Mouse (Mus musculus) heart, postnatal 4 days (tissue): ENCODE data around the gene Ano6. TPM values are rescaled to one million over a fixed set of nuclear protein-coding genes. Genes with fewer than 3 reads are reported as not detected.

Source experiments
- DNase-seq: peaks from one replicate; pipeline ENCODE4 v3.0.0; 2021
- total RNA-seq, 2 experiments: library from RNA; stranded (reverse); gene quantifications; 2 replicates each; pipeline ENCODE4 v1.2.3; 2021

The Ano6 gene
- total RNA-seq = 10 to 100 TPM; 43.2 to 46.6 TPM

DNA sequence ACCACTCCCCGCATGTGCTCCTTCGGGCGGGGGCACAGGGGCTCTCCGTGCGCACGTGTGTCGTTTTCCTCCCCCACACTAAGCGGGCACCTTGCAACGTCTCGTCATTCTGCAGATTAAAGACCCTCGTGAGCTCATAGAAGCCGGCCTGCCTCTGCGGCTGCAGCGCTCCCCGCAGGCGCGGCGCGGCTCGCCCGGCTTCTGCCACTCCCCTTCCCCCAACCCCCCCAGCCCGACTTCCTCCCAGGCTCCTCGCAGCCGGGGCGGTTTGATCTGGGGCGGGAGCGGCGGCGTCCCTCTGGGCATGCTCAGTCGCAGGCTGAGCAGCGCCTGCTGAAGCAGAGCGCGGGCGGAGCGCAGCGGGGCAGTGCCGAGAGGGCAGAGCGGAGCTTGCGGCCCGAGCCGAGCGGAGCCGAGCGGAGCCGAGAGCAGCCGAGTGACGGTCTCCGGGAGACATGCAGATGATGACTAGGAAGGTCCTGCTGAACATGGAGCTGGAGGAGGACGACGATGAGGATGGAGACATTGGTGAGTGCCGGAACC lies at the start of gene Ano6:
Ano6 (plus strand) TSS at position 315 of the 543 bp plus-strand sequence.
- peak; percentile 93 for DNase-seq

- DNase-seq = no peak
Measured at GRCm38 (mm10) chr15:95742955-95743354, 47.7 kb upstream of the Ano6 start.

GRCm38 (mm10) chr15:95743856-95744255 lies 46.8 kb upstream of the Ano6 start:
- no peak for DNase-seq

- no peak for DNase-seq
Measured at GRCm38 (mm10) chr15:95745346-95746106, 45.1 kb upstream of the Ano6 start.

GRCm38 (mm10) chr15:95746513-95746912 lies 44.1 kb upstream of the Ano6 start:
- DNase-seq = no peak

DNA sequence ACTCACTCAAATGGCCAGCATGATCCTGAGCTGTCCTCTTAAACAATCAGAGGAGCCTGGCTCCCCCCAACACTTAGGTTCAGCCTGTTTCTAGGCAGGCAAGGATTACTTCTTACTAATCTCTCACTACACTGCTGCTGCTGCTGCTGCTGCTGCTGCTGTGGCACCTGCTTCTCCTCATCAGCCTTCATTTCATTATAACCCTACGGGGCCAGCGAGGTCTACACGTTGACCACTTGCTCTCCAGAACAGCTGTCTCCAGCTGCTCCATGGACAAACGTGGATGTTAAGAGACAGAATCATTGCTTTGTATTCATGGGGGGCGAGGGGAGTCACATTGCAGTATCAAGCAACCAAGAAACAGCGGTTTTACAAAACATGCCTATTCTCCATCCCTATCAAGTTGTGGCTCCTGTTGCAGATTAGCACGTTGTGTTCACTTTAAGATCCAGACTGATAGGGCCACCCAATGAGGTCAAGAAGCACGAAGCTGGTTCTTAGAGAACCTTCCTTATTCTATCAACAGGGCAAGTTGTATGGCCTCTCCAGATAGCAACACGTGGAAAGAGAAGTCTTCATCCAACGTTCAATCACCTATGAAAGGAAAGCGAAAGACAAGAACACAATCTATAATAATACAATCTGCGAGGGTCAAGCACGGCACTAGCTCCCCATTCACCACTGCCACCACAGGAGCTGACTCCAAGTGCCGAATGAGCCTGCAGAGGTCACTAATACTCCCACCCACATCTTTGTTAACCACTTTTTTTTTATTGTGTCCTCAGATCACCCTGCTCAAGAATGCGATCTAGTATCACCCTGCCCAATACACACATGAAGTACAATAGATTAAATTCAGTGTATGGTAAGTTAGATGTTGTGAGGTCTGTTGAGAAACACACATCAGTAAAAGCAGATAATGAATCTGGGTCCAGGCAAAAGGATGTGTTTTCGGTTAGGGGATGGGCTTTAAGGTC lies 43.4 kb upstream of the Ano6 start:
- DNase-seq = no peak

GRCm38 (mm10) chr15:95749216-95749615 lies 41.4 kb upstream of the Ano6 start:
- no peak for DNase-seq

- DNase-seq = no peak
Measured at GRCm38 (mm10) chr15:95750038-95750437, 40.6 kb upstream of the Ano6 start.

GRCm38 (mm10) chr15:95751832-95752676 lies 38.6 kb upstream of the Ano6 start:
- no peak for DNase-seq

GRCm38 (mm10) chr15:95752677-95753019 lies 38.0 kb upstream of the Ano6 start:
- DNase-seq = no peak

DNA sequence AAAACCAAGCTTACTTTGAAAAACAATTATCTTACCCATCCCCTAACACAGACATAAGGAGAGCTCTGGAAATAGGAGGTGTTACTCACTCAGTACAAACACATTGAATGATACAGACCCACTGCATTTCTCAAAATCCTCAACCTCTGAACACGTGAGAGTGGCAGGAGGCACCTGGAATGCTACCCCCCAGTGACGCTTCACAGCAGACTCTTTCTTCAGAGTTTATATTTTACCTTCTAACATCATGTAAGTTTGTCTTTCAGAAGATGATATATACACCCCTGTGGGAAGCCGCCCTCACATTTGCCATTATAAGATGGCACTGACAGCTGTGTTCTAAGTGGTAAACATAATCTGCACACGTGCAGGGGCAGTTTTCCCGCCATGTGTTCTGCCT lies 37.6 kb upstream of the Ano6 start:
- no peak for DNase-seq

DNA sequence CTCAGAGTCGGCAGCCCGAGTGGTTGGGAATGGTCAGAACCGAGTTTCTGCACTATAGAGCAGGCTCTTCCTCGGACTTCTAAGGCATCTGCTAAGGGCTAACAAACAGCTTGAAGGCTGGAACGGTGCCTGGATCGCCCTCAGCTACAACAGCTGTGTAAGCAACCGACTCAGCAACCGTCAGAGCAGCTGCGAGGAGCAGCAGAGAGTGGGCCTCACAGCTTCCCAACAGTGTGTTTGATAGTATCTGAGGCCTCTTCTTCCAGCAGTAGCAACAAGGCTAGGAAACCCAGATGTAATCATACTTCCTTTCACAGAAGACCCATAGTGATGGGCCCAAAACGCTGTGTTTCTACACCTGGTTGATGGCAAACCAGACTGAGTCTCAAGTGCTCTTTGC lies 33.5 kb upstream of the Ano6 start:
- peak; percentile 80 for DNase-seq

- no peak for DNase-seq
Measured at GRCm38 (mm10) chr15:95758069-95758468, 32.6 kb upstream of the Ano6 start.

GRCm38 (mm10) chr15:95758696-95759434 lies 31.8 kb upstream of the Ano6 start:
- no peak for DNase-seq

DNA sequence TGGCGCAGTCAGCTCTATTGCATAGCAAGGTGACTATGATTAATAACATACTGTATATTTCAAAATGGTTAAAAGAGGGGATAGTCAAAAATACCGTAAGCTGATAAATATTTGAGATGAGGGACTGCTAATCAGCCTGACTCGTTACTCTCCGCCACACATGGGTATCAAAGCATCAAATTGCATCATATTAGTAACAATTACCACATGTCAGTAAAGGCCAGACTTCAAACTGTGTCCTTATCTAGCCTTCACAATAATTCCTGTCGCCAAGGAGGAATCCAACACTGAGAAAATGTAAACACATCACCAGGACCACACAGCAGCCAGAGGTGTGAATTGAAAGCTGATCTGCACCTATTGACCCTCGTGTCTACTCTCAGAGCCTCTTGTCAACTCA lies 30.8 kb upstream of the Ano6 start:
- no peak for DNase-seq

- DNase-seq = no peak
Measured at GRCm38 (mm10) chr15:95761420-95761819, 29.2 kb upstream of the Ano6 start.

GRCm38 (mm10) chr15:95762661-95763303 lies 27.9 kb upstream of the Ano6 start:
- DNase-seq = peak; percentile 89

GRCm38 (mm10) chr15:95763464-95763863 lies 27.2 kb upstream of the Ano6 start:
- no peak for DNase-seq

DNA sequence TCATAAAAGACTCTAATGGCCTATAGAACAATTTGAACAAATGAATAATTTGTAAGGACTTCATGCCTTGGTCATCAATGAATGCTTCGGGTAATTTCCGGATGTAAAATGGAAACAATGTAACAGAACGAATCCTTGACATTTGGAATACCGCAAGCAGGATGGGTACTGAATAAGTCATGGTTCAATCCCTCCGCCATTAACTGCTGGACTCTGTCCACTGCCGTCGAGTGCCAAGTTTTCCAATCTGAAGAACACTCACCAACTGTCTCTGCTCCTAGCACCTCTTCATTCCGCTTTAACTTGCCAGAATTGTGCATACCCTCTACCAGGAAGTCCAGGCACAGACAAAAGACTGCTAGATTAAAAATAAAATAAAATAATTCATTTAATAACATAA lies 25.4 kb upstream of the Ano6 start:
- no peak for DNase-seq

DNA sequence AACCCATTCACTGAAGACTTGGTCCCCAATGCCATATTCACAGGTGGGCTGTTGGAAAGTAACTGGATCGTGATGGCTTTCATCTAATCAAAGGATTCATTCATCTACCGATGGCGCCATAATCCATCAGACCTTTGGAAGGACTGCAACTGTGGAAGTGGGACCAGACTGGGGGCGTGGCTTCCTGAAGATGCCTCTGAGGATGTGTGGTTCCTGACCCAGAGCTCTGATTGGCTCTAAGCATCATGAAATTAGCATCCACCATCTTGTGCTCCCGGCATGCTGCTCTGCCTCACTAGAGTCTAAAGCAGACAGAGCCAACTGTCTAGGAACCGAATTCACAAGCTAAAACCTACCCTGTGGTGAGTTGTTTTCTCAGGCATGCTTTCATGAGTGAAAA lies 24.7 kb upstream of the Ano6 start:
- DNase-seq = no peak

GRCm38 (mm10) chr15:95767825-95768224 lies 22.8 kb upstream of the Ano6 start:
- no peak for DNase-seq
